Mouse (Mus musculus): ENCODE measurements around the gene Pop7. TPM values are rescaled to one million over a fixed set of nuclear protein-coding genes. Genes with fewer than 3 reads are reported as not detected.

The Pop7 gene
- polyA plus RNA-seq, 1 experiment from 2014 or later, result 55.3 TPM

Small RNAs within 50 kb of the gene (microRNA-seq; reads per million reads assigned to microRNA genes)
- gene Mir6418, result 1.1 reads per million

Other genes with a start within 250 kb of the Pop7 start
- 23.4 and 26.2 TPM in 2 replicates for gene Ache, start 215.0 kb downstream of the Pop7 start, polyA plus RNA-seq (2016; fragmentation: Nextera tagmentation; extraction: Ambion mirVana)
- 11.9 and 12.5 TPM in 2 replicates for gene Ufsp1, start 207.9 kb downstream of the Pop7 start, polyA plus RNA-seq (2016; fragmentation: Nextera tagmentation; extraction: Ambion mirVana)
- gene Srrt, start 194.8 kb downstream of the Pop7 start, polyA plus RNA-seq (2016; fragmentation: Nextera tagmentation; extraction: Ambion mirVana), result 125 and 128 TPM in 2 replicates
- 16.8 and 18.7 TPM in 2 replicates for gene Trip6, start 188.1 kb downstream of the Pop7 start, polyA plus RNA-seq (2016; fragmentation: Nextera tagmentation; extraction: Ambion mirVana)
- 5.0 and 5.8 TPM in 2 replicates for gene Slc12a9, start 168.9 kb downstream of the Pop7 start, polyA plus RNA-seq (2016; fragmentation: Nextera tagmentation; extraction: Ambion mirVana)
- 14.2 and 15.7 TPM in 2 replicates for gene Ephb4, start 152.4 kb downstream of the Pop7 start, polyA plus RNA-seq (2016; fragmentation: Nextera tagmentation; extraction: Ambion mirVana)
- 0.29 and 0.31 TPM in 2 replicates for gene Zan, start 25.5 kb downstream of the Pop7 start, polyA plus RNA-seq (2016; fragmentation: Nextera tagmentation; extraction: Ambion mirVana)
- gene Gigyf1, start 16.0 kb upstream of the Pop7 start, polyA plus RNA-seq (2016; fragmentation: Nextera tagmentation; extraction: Ambion mirVana), result 5.6 and 6.0 TPM in 2 replicates
- gene Epo, start 30.7 kb upstream of the Pop7 start, polyA plus RNA-seq (2016; fragmentation: Nextera tagmentation; extraction: Ambion mirVana), result 1.7 and 2.3 TPM in 2 replicates
- 215 and 221 TPM in 2 replicates for gene Gnb2, start 31.0 kb upstream of the Pop7 start, polyA plus RNA-seq (2016; fragmentation: Nextera tagmentation; extraction: Ambion mirVana)
- not detected in 2 replicates for gene Actl6b, start 51.0 kb upstream of the Pop7 start, polyA plus RNA-seq (2016; fragmentation: Nextera tagmentation; extraction: Ambion mirVana)
- 51.0 and 53.9 TPM in 2 replicates for gene Tfr2, start 67.3 kb upstream of the Pop7 start, polyA plus RNA-seq (2016; fragmentation: Nextera tagmentation; extraction: Ambion mirVana)
- 45.5 and 48.4 TPM in 2 replicates for gene Mospd3, start 98.5 kb upstream of the Pop7 start, polyA plus RNA-seq (2016; fragmentation: Nextera tagmentation; extraction: Ambion mirVana)
- 21.1 and 22.1 TPM in 2 replicates for gene Pcolce, start 111.3 kb upstream of the Pop7 start, polyA plus RNA-seq (2016; fragmentation: Nextera tagmentation; extraction: Ambion mirVana)
- gene Fbxo24, start 126.5 kb upstream of the Pop7 start, polyA plus RNA-seq (2016; fragmentation: Nextera tagmentation; extraction: Ambion mirVana), result 0.10 TPM in 1 of 2 replicates, not detected in the other
- gene Lrch4, start 126.6 kb upstream of the Pop7 start, polyA plus RNA-seq (2016; fragmentation: Nextera tagmentation; extraction: Ambion mirVana), result 33.4 and 36.0 TPM in 2 replicates
- 7.8 and 9.0 TPM in 2 replicates for gene Gm20605, start 126.7 kb upstream of the Pop7 start, polyA plus RNA-seq (2016; fragmentation: Nextera tagmentation; extraction: Ambion mirVana)
- gene Sap25, start 138.8 kb upstream of the Pop7 start, polyA plus RNA-seq (2016; fragmentation: Nextera tagmentation; extraction: Ambion mirVana), result 6.0 and 6.5 TPM in 2 replicates
- 0.05 and 0.07 TPM in 2 replicates for gene Irs3, start 143.2 kb upstream of the Pop7 start, polyA plus RNA-seq (2016; fragmentation: Nextera tagmentation; extraction: Ambion mirVana)
- 44.3 and 47.2 TPM in 2 replicates for gene Agfg2, start 182.2 kb upstream of the Pop7 start, polyA plus RNA-seq (2016; fragmentation: Nextera tagmentation; extraction: Ambion mirVana)
- 0.33 and 0.38 TPM in 2 replicates for gene Nyap1, start 239.1 kb upstream of the Pop7 start, polyA plus RNA-seq (2016; fragmentation: Nextera tagmentation; extraction: Ambion mirVana)
- 96.0 and 99.2 TPM in 2 replicates for gene Tsc22d4, start 243.2 kb upstream of the Pop7 start, polyA plus RNA-seq (2016; fragmentation: Nextera tagmentation; extraction: Ambion mirVana)

Data from liver, embryonic 12.5 days (tissue).